Mouse (Mus musculus) monocyte, adult 2 months (primary cell): Measurements from ENCODE around the gene Mlf2.
A peak's percentile ranks its signal among the peaks of the same experiment; 100 is the strongest.
"Not testable (repeated sequence)": the region's sequence is repeated elsewhere in the genome, so short reads cannot be mapped to it uniquely, and the experiment has no call there.

Experiments used
- DNase-seq, 2 experiments: peaks; one replicate each; pipeline ENCODE4 v3.0.0; 2022; ENCODE audit warnings: low spot score in 2 of 2, low read depth in 1 of 2

Gene Mlf2

DNA sequence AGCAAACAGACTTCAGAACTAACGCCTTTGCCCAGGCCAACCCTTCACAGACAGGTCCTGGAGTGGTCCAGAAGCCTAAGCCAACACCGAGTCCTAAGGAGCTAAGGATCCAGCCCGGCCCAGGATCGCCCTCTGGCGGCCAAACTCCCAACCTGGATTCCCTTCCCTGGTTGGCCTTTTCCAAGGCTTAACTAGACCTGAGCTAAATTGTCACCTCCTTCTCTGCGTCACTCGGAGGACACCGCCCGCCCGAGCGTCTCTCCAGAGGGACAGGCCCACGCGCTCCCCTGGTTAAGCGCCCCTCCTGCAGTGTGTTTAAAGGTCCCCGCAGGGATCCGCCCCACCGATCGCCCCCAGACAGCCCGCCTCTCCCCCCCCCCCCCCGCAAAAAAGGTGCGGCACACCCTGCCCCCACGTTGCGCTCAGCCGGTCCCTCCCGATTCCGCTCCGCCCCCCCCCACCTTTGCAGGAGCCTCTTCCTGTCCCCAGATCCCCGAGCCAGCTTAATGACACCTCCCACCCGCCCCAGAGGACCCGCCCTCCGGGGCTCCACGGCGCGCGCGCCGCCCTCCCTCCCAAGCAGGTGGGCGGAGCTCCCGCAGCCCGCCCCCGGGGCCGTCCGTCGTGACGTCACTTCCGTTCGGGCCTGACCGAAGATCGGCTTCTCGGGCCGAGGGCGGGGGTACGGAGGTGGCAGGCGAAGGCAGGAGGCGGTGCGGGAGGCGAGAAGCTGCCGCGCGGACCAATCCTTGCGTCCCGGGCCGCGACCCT is at the start of gene Mlf2:
Gene Mlf2 (plus strand): TSS at position 633 of the 771 bp plus-strand sequence.
- peak; percentile 87 to 93 for DNase-seq

DNA sequence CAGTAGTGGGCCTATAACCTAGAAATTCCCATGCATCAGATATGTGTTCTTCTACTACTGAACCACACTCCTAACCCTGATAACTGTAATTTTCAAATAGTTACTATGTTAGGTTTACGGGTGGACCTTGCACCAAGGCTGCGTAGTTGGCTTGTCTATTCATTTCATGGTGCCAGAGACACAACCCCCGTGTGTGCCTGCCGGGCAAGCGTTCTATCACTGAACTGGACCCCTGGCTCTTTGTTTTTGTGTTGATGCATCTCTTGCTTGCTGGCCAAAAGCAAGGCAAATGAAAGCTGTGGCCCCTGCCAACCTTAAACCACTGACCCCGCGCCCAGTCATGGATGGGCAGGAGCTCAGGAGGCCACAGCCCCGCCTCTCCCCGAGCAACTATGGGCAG is 49.4 kb upstream of the Mlf2 start:
- DNase-seq, result no peak

DNA sequence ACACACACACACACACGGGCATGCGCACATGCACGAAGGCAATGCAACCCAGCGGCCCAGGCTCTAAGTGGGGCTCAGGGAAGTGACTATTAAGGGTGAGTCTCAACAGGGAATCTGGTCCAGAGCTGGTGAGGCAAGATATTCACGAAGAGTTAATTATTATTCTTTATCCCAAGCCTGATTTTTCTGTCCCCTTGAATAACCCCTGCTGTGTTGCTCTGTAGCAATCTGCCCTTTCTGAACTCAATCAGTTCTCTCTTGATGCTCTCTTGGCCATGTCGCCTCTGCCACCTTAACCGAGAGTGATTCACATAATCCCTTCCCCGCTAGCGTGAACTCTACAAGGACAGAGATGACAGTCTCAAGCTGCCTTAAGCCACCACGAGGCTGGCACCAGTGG is 47.8 kb upstream of the Mlf2 start:
- DNase-seq, result no peak

DNA sequence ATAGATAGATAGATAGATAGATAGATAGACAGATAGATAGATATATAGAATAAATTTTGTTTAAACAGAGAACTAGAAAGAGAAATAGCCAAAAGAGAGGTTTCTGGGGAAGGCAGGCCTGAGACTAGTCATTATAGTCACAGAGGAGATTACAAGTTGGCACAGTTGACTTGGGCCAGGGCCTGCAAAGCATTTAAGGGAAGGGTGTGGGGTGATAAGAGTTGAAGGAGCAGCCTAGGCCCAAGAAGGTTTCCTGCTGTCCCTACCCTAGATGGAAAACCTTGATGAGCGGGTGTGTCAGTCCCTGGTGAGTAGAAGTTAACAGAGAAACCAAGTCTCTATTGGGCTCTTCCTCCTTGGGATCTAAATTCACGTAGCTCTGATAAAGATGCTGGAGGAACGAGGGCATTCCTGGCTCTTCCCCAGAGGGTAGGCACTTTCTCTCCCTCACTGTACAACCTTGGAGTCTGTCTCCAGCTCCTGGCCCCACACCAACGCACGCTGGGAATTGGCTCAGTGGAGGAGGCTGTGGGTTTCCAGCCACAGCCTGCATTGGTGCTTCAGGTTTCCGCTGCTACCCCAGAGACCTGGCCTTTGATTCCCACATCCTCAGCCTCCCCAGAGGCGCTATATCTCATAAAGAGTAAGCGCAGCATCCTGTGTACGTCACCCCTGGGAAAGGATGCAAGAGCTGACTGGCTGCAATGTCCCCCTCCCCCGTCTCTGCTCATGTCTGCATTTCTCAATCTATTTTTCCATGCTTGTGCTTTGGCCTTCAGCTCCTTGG is 46.3 kb upstream of the Mlf2 start:
- no peak for DNase-seq

DNA sequence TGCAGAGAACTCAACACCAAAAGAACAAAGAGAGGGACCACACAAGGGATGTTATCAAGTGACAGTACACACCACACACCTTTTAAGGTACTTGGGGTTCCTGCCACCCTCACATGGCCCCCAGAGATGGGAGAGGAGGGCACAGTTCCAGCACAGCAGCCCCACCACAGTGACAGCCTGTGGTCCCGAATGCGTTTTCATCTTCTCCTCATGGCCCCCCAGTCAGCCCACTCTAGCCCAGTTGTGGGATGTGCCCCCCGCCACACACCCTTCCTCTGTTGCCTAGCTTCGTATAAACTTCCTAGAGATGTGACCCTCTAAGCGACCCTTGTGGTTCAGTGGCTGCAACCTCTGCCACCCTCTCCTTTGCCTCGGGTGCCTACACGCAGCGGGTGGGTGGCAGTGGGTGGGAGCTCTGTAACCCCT is 45.2 kb upstream of the Mlf2 start:
- DNase-seq, result no peak

DNA sequence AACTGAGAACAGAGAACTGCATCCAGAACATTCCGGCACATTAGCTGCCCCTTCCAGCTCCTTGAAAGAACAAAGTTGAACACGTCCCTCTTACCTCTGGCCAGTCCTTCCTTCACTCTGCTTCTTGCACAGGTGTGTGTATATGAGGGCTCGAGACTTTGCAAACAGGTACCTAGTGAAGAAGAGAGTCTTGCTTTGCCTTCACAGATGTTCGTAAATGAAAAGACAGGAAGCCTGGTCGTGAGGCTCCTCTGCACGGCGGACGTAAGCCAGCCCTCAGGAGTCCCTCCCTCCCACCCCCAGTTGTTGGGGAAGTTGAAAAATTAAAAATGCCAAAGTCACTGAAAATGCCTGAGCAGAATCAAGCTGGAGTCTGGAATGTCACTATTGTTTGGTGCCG is 43.2 kb upstream of the Mlf2 start, which contains the start of gene Cd4:
Gene Cd4 (minus strand): TSS at position 236 of the 400 bp plus-strand sequence.
- no peak for DNase-seq

DNA sequence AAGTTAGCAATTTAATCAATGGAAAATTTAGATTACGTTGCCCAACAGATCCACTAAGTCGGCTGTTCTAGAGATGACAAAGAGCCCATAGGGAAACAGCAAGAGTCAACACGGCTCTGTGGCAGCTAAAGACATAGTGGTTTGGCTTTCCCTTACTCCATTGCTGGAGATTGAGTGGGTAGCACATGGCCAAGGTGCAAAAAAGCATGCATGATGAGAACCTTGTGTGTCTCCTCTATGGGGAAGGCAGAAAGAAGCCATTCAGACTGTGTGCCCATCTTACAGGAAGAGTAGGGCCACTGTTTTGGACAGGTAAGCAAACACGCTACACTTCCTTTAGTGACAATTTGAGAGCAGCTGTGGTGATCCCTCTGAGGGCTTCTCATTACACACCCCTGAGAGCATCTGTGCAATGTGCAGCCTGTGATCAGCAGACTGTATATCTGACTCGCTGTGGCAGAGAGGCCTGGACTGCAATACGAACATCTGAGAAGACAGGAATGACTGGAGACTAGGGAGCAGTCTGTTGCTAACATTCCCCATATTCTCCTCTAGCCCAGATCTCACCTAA is 42.5 kb upstream of the Mlf2 start:
- DNase-seq, result no peak

DNA sequence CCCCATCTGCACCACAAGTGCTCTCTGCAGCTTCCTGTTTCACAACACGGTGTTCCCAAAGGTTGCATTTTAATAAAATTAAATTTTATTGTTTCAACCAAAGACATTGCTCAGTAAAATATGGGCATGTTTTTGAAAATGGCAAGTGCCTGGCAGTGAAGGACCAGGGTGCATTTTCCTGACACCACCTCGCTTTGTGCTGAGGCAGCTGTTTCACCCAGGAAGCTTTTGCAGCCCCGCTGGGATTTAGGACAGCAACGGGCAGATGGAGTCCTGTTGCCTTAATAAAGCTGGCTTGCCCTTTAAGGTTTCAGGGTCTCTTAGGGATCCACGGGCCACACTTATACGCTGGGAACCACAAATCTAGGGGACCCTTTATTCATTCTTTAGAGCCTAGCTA is 40.2 kb upstream of the Mlf2 start:
- DNase-seq, result no peak

DNA sequence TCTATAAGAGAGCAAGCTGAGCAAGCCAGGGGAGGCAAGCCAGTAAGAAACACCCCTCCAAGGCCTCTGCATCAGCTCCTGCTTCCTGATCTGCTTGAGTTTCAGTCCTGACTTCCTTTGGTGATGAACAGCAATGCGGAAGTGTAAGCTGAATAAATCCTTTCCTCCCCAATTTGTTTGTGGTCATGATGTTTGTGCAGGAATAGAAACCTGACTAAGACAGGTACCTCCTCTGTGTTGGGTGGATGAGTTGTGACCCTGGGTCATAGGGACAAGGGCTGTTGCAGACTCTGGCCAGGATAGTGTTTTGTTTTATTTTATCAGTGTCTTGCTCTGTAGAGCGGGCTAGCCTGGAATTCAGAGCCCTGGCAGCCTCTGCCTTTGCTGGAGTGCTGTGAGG is 37.1 kb upstream of the Mlf2 start:
- DNase-seq, result not testable (repeated sequence)

DNA sequence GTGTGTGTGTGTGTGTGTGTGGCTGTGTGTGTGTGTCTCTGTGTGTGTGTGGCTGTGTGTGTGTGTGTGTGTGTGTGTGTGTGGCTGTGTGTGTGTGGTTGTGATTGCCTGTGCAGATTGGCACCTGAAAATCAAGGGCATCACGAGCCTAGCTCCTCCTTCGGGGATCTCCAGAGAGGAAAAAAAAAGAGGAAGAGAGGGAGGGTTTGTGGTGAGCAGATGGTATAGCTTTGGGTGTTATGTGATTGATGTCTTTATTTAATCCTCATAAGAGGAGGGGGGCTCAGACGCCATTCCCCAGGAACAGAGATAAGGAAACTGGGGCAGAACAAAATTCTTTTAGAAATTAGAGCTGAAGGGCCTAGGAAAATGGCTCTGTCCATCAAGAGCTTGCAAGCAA is 32.8 kb upstream of the Mlf2 start:
- DNase-seq, result no peak

DNA sequence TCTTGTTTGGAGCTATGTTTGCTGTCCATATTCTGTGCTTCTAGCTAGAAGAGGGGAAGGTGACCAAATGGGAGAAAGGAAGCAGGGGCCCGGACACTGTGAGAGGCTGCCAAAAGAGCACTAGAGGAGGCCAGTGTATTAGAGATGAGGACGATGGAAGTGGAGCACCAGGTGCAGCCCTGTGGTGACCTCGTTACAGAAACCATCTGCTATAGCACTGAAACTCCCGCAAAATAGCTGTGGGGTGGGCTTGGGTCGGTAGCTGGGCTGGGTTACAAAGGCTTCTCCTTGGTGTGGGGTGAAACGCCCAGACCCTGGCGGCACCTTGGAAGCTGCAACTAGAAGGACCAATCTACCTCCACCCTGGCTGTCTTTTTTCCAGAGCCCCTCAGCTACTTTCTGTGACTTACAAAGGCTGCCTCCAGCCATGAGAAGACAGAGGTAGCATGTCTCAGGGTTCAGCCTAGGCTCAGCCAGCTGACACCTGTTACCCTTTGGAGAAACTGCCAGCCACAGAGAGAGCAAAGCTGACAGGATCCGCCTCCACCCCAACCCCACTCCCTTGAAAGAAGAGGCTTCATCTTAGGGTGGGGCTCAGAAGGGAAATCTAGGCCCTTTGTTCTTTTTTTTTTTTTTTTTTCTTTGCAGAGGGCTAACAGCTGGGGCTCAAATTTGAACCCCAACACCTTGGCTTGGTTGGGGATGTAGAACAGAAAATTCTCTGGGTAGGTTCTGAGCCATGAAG is 31.0 kb upstream of the Mlf2 start:
- DNase-seq, result no peak

DNA sequence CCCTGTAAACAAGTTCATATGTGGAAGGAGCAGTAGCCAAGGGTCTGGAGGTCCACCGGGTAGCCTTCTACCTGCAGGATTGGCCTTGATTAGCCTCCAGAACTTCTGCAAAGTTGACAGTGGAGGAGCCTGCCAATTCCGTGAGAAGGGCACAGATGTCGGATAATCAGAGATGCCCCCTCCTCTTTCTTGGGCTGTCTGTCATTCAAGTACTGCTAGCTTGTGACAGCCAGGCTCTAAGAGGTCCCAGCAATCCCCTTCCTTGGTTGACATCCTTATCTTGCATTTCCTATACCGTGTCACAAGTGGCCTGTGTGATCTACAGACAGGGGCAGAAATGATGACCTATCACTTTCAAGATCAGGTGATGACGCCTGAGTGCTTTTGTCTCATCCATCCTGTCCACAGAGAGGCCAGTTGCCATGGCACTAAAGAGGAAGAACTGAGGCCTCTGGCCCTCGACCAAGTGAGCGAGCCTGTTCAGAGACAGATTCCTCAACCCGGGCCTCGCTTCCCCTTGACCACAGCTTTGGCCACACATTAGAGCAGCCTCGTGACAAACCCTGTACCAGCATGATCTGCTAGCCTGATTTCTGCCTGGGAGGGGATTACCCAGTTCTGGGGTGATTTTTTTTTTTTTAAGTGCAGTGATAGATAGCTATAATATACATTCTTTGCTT is 30.2 kb upstream of the Mlf2 start:
- DNase-seq, result peak; percentile 77 to 80

DNA sequence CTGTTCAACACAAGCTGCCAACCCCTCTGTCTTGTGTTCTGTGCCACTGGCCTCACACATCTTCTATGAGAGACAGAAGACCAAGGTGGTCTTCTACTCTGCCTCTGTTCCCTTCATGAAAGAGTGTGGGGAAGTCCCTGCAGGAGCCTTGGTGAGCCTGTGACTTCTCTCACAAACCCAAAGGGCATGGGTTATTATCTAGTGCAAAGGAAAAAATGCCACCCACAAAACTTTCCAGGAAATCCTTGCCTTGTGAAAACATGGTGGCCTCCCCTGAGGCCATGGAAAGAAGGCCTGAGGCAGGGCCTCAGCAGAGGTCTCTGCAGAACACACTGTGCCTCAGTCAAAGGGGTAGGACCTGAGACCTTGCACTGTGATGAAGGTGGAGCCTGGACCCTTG is 29.3 kb upstream of the Mlf2 start:
- DNase-seq, result no peak

DNA sequence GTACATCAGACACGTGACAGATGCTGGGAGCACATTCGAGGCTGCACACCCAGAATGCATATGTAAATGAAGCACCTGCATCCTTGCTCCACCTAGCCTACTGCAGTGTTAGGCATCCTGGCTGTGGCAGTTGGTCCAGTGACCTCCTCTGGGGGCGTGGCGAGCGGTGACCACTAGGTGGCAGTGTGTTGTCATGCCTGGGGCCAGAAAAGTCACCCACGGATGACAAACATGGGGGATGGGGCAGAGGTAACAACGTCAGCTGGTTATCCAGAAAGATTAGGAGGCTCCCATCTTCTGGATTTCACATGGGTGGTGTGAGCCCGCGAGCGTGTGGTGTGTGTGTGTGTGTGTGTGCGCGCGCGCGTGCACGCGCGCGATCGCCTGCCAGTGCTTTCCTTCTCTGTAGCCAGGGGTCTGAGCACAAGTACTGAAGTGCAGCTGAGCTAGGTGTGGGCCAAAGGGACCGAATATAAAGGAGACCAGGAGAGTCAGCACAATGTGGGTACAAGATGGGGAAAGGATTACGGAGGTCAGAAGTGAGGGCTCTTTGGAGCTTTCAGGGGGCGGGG is 27.5 kb upstream of the Mlf2 start:
- peak; percentile 81 to 94 for DNase-seq

DNA sequence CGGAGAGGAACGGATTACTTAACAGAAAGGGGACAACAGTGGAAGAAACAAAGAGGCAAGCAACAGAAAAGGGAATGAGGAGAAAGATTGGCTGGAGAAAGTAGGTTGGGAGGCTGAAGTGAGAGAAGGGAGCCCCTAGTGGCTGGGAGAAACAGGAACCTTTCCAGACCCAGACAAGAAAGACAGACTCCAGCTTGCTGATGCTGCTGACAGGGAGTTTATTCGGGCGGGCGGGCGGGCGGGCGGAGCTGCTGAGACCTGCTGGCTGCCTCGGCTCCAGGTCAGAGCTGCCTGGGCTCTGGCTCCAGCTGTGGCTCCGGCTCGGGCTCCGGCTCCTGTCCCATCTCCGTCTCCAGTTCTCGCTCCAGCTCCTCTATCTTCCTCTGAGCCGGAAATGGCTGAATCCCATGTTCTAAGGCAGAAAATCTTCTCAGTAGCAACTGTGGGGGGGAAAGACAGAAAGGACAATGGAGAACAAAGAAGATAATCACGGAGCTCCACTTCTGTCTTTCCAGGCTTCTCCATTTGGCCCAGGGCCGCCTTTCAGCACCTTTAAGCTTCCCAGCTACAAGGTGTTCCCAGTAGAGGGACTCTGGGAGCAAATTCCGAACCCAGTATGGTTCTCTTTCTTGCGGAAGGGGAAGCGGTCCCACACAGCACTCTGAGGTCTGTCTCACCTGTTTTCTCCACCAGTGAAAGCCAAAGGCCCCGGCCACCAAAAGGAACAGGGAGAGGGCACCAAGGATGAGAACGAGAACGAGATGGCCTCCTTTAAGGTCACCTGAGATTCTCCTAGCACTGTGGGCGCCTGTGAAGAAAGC is 26.8 kb upstream of the Mlf2 start:
- no peak for DNase-seq

DNA sequence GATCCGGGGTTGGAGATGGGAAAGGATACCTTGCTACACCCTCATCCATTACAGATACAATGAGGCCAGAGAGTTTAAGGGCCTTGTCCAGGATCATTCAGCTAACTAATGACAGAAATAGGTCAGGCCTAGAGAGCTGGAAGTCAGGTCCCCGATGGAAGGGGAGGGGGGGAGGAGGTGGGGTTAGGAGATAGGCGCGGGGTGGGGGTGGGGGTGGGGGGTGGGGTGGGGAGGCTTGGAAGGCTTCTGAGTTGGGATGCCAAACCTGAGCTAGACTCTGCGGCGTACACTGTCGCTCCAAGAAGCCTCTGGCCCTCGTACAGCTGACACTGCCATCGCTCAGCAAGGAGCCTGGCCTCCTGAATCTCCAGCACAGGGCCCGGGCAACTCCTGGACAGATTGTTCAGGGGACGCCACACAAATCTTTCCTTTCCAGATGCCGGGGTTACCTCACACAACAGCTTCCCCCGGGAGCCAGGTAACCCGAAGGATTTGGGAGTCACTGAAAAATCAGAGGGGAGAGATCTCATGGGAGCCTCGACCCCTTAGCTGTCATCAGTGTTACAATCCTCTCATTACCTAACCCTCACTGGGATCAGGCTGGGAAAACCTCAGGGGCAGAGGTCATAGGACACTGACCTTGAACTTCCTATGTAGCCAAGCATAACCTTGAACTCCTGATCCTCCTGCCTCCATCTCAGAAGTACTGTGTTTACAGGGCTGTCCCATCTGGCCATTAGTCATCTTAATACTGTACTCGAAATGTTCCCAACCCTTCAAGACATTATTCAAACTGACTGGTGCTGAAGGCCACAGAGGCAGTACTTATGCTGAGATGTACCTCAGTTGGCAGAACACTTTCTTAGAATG is 26.0 kb upstream of the Mlf2 start:
- DNase-seq, result no peak

DNA sequence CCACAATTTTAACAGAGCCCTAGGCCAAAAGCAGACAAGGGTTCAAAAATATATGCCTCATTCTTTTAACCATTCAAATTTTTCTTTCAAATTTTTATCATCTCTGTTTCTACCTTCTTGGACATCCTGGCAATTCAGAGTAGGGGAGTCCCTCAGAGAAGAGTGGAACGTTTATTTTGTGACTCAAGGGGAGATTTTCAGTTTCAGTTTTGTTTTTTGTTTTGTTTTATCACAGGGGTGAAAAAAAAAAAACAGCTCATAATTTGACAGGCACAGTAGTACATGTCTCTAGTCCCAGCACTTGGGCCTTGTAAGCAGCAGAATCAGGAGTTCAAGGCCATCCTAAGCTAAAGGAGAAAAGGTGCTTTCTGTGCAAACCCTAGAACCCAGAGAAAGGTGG is 23.4 kb upstream of the Mlf2 start:
- DNase-seq, result no peak

DNA sequence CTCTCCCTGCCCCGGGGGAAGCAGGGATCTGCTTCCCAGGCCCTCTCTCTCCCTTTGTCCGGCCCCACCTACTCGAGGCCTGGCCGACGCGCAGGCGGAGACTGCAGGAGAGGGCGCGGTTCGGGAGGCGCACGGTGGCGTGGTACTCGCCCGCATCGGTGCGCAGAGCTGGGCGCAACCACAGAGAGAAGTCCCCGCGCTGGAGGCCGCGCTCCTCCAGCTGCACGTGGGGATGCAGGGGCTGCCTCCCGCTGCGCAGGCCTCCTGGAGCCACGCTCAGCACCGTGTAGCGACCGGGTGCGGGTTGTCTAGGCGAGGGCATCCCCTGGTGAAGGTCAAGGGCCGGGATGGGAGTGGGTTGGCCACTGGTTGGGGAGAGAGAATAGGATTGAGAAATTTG is 21.2 kb upstream of the Mlf2 start:
- DNase-seq, result no peak
